Mouse (Mus musculus): ENCODE results near the gene Adck2. TPM values are rescaled to one million over a fixed set of nuclear protein-coding genes. Genes with fewer than 3 reads are reported as not detected.

Gene Adck2
- total RNA-seq (2023), result 17.4 and 19.9 TPM in 2 replicates

DNA sequence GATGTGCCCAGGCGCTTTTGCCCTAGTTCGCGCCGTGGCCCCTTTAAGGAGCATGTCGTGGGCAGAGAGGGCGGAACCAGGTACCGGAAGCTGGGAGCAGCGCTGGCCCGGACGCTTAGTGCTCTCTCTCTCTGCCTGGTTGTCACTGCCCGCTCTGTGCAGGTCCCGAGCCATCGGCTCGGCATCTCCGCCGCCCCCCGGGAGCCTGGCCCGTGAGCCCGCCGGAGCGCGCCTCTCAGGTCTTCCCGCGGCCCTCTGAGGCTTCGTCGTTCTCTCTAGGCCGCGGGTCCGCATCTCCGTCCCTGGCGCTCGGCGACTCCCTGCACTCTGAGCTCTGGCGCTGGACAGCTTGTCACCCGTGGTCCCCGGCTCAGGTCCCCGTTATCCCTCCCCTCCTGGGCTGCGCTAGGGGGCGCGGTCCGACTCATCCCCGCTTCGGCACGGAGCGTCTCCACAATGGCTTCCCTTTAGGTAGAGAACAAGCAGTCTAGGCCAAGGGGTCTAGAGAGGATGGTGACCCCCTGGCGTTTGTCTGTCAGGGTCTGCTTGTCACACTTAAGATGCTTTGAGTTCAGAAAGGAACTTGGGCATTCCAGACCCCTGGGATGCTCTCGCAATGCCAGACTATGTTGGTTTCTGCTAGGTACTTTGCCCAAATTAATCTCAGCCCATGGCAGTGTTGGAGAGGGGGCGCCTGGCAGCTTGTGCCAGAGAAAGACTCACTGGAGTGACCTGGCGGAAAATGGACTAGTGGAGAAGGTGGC lies at the start of gene Adck2:
Gene Adck2 (plus strand): TSS at position 83 of the 764 bp plus-strand sequence.

DNA sequence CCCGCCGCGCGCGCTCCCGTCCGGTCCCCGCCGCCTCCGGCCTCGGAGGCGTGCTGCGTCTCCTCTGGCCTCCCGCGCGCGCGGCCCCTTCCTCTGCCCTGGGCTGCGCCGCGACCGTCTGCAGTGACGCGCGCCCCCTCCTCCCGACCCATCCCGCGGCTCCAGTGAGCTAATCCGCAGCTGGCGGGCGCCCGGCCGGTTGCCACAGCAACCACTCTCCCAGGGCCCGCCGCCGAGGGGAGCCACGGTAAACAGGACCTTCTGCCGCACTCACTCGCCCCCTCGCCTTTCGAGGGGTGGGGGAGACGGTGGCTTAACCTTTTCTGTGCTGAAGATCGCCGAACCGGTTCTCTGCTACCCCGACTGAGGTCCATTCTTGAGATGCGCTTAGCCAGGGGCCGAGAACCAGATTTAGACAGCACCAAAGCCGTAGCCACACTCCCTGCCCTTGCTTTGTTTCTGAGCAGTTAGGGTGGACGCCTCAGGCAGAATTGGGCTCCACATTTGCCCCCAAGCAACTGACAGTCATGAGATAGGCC lies 15.9 kb upstream of the Adck2 start, which contains the start of gene Dennd2a:
Gene Dennd2a (minus strand): TSS at position 145 of the 539 bp plus-strand sequence.

GRCm38 (mm10) chr6:39585517-39585916 lies 11.8 kb downstream of the Adck2 start, which contains the start of gene Gm42420:
TSS of gene Gm42420 (plus strand) at chr6:39585753.

DNA sequence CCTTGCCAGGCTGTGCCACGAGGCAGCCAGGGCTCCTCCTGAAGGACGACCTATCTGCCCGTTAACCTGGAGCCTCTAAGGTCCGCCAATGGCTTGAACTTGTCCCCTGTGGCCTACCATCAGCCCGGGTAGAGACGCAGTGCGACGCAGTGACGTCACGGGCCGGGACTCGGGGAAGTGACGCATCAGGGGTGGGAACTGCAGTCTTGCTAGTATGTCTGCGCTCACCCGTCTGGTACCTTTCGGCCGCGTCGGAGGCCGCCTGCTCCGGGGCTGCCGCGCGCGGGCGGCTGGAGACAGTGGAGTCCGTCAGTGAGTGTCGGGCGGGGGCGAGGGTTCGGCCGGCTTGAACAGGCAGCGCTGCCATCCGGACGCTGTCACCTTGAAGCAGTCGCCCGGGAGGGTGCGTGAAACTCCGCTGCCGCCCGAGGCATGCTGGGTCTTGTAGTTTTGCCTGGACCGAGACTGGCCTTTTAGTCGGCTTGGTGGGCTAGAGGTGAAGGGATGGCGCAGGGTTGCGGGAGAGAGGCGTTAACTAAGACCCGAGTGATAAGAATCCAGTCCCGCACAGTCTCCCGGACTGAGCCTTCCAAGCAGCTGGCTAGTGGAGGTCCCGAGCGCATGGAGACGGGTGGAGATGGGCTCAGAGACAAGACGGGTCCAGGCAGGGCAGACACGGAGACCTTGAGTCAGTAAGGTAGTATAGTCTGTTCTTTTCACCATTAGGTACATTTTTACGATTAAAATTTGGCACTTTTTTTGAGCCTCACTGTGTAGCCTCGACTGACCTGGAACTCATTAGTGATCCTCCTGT lies 18.9 kb downstream of the Adck2 start, which contains the start of gene Ndufb2:
Gene Ndufb2 (plus strand): TSS at position 174 of the 814 bp plus-strand sequence.

Other genes with a start within 250 kb of the Adck2 start
- gene Slc37a3, start 196.2 kb upstream of the Adck2 start, total RNA-seq (2023), result 62.1 and 74.0 TPM in 2 replicates
- 2.0 and 3.0 TPM in 2 replicates for gene Rab19, start 192.7 kb upstream of the Adck2 start, total RNA-seq (2023)
- 130 and 134 TPM in 2 replicates for gene Mkrn1, start 153.4 kb upstream of the Adck2 start, total RNA-seq (2023)
- 7.4 and 10.1 TPM in 2 replicates for gene Dennd2a, start 16.0 kb upstream of the Adck2 start, total RNA-seq (2023)
- gene Gm42420, start 11.9 kb downstream of the Adck2 start, total RNA-seq (2023), result not detected in 2 replicates
- 28.3 and 29.8 TPM in 2 replicates for gene Ndufb2, start 18.7 kb downstream of the Adck2 start, total RNA-seq (2023)
- 79.8 and 120 TPM in 2 replicates for gene Braf, start 151.6 kb downstream of the Adck2 start, total RNA-seq (2023)
- gene Mrps33, start 237.1 kb downstream of the Adck2 start, total RNA-seq (2023), result 21.3 and 21.6 TPM in 2 replicates